Mouse (Mus musculus) embryonic fibroblast, embryonic 13.5 days (primary cell): ENCODE data around the gene Ciao2b.
A peak's percentile ranks its signal among the peaks of the same experiment; 100 is the strongest.

Experiments used
- CTCF ChIP-seq: IDR thresholded peaks from 2 replicates; pipeline ENCODE4 v1.5.1; 2011; ENCODE audit warnings: mild to moderate bottlenecking, control low read depth, low read length, moderate library complexity, borderline replicate concordance; ENCODE audit not compliant: insufficient read depth
- POLR2A ChIP-seq: IDR thresholded peaks from 2 replicates; pipeline ENCODE4 v1.6.1; 2011; ENCODE audit warnings: low read depth, mild to moderate bottlenecking, control low read depth, low read length, moderate library complexity

- peak; percentile 67; the same call in 1 of the 2 replicates for TF ChIP-seq CTCF
- no peak for TF ChIP-seq POLR2A
Measured at GRCm38 (mm10) chr8:104654984-104655383, 13.2 kb upstream of the Ciao2b start.
